Mouse (Mus musculus): ENCODE measurements around the gene Rora.
A peak's percentile ranks its signal among the peaks of the same experiment; 100 is the strongest.

Gene Rora

DNA sequence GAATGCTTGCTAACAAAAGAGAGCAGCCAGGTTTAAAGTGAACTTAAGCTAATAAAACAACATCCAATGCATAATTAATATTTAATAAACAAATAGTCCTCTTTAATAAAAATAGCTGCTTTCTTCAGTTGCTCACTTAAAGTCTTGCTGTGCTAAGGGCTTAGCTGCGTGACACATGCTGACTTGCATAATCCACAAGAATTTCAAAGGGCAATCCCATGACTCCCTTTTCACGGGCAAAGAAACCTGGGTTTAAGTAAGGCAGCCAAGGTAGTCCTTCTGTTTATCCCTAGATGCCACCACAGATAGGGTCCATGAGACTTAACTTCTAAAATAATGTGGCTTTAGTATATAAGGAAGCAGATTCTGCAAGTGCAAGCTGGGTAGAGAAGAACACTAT is 355.1 kb downstream of the Rora start:
- no peak for DNase-seq (ENCODE audit: low spot score)

DNA sequence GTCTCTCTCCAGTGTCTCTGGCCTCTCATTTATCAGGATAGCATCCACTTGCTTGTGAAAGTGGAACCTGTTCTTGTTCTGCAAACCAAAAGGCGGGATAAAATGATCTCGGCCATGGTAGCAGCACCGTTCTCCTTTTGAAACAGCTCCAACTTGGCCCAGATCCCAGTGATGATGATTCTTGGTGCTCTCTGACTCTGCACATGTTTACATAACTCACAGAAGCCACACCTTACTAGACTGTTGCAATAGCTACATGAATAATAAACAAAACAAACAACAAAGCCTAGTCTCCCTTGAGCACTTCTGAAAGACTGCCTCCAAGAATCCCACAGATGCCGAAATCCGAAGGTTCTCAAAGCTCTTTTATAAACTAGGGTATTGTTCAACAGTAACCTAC is 357.3 kb downstream of the Rora start:
- no peak for DNase-seq (ENCODE audit: low spot score)

DNA sequence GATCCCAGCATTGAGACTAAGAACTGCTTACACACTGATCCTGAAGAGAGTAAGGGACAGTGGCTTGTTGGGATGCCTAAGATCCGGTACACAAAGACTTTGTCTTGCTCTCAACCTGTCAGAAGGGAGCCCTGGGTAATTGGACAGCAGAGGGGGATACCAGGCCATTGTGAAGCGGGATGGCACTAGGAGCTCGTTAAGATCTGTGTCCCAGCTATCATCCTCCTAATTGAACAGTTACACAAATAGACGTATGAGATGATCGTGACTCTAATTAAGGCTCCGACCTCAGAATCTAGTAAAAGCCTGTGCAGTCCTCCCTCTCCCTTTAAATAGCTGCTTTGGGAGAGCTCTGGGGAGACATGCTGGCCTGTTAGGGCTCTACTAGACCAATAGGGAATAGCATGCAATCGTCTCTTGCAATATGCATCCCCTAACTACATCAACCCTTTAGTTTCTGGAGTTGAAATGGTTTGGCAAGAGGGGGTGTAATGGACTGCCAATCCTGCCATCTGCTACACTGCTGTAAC is 359.7 kb downstream of the Rora start:
- DNase-seq (ENCODE audit: low spot score), result no peak

DNA sequence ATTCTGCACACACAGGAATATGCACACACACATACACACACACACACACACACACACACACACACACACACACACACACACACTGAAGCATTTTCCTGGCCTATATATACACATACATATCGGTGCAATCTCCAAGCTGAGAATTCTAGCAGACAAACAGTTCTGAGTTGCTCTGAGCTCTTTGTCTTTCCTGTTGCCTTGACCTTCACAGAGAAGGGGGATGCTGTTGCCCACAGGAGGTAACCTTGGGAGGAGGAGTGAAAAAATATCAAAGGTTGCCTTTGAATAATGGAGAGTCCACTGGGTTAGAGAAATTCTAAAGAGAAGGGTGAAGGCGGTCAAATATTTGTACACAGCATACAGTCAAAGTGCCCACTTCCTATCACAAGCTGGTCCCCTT is 360.6 kb downstream of the Rora start:
- DNase-seq (ENCODE audit: low spot score), result no peak

DNA sequence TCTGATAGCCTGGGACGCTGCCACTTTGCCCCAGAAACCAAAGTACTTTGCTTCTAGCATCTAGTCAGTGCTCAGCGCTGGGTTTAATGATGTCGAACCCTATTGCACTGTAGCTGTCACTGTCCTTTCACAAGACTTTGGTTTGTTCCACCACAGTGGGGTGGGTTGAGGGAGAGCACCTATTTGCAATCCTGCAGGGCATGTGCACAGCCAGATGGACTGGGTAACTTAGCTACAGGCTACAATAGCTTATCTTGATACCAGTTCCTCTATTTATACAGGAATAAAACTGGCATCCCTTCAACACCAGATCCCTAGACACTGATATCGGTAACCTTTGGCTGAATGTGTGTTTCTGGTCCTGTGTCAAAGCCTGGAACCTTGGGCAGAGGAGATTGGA is 366.8 kb downstream of the Rora start:
- DNase-seq (ENCODE audit: low spot score), result no peak

DNA sequence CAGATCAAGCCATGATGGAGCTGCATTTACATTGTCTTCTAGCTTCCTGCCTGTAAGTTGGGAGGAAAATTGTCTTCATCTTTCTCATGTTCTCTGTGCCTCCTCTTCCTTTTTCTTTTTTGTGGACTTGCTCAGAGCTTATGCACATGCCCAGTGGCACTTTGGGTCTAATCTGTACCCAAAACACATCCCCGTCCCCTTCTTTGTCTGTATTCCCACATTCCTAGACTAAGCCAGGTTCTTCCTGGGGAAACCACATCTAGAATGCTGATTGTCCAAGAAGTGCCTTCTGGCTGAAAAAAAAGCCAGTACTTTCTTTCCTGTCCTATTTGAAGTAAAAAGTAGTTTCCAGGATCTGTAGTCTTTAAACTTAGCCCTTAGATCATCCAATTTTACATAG is 367.9 kb downstream of the Rora start:
- no peak for DNase-seq (ENCODE audit: low spot score)

DNA sequence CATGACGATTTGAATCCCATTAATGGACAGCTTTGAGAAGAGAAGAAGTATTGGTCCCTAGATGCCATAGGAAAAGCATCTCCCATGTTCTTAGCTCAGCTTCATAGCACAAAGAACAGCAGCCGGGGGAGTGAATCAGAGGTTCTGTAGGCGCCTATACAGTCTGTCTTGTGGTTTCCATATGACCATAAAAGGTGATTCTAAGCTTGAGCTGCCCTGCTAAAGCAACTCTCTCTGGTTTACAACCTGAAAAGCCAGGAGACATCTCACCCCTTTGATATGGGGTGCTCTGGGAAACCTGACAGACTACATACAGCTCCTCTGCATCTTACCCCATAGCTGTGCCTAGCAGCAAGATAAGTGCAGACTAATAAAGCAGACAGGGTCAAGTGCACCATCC is 369.7 kb downstream of the Rora start:
- no peak for DNase-seq (ENCODE audit: low spot score)

DNA sequence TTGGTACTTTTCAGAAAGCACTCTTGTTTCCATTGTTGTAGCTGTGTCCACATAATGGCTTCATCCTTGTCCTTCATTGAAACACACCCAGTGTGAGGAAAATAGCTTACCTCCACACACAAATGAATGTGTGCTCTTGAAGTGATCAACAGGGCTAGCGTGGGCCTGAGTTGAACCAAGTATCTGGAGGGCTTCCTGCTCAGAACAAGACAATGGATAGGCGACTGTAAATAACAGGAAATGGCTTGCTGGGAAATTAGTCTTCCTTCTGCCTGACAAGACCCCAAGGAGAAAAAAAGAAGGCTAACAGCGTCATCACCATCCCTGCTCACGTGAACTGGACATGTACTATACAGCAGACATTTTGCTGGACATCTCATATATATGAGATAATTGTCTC is 374.6 kb downstream of the Rora start:
- DNase-seq (ENCODE audit: low spot score), result no peak

DNA sequence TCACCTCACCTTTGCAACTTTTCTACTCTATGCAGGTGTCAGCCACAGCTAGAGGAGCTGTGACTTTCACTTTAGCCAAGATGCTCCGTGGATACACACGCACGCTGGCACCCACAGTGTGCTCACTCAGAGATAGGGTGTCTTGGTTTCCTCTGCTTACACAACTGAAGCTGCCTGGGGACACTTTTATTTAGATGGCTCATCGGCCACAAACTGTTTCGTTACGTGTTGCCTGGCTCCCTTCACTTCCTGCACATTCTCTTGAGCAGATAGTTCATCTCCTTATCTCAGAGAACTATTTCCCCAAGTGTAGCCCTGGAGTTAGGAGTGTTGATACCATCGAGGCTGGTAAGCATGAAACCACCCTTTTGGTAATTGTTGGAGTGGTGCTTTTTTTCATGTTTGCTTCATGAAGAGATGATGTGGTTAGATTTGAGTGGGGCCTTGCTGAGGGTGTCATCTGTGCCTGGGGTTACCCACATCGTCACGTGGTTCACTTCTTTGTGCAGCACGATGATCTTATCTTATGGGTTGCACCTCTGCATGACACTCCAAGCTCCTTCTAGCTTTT is 380.8 kb downstream of the Rora start:
- DNase-seq (ENCODE audit: low spot score), result no peak

DNA sequence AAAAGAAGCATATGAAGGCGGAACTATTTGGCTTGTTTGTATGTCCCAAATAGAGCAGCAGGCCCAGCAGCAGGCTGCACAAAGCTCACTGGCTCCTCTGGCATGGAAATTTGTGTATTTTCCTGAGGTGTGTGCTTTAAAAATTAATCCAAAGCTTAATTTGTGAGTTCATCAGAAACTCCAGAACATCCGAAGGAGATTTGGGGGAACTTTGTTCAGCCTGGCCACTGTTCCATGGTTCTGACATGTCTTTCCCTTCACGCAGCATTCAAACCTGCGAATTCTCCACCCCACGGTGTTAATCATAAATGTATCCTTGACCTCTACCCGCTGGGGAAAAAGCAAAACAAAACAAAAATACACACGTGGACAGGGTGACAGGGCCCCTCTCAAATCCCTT is 381.9 kb downstream of the Rora start:
- DNase-seq (ENCODE audit: low spot score), result no peak

DNA sequence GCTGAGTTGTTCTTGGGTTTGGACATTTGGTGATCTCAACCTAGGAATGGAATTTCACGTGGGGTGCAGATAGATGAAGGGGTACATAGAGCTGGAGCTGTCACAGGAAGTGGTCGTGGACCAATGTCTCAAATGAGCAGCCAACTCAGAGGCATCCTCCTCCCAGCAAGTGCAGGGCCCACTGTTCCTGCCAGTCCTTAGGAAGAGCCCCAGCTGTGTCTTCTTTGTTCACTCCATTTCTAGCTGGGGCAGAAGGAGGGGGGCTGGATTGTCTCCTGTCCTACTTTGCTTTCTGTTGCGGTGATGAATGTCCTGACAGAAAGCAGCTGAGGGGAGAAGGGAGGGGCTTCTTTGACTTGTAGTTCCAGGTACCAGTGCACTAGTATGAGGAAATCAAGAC is 382.7 kb downstream of the Rora start:
- DNase-seq (ENCODE audit: low spot score), result no peak

DNA sequence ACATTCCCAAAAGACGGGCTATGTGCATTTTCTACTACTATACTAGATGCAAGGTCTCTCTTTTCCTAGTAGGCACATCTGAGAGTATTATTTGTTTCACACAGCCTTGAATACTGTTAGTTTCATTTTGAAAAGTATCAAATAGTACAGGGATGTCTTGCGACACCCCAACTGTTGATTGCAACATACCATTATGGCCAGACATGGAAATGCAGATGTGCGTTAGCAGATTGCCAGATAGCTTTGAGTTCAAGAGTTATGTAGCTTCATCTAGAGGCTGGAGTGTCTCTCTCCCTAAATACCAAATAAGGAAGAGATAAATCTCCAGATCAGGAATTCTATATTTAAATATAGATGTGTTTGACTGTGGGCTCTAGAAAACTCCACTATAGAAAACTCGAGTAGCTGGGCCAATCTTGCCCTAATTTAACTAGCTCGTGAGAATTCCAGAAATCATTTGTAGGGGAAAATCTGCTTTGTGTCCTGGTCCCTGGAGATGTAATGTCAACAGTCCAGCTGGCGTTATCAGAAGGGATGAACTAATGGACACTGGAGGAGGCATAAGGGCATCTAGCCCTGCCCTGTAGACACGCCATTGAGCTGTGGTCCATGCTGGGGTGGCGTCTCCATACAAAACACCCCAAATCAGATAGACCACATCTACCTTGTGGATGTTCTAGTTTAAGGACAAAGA is 390.5 kb downstream of the Rora start:
- DNase-seq (ENCODE audit: low spot score), result no peak

DNA sequence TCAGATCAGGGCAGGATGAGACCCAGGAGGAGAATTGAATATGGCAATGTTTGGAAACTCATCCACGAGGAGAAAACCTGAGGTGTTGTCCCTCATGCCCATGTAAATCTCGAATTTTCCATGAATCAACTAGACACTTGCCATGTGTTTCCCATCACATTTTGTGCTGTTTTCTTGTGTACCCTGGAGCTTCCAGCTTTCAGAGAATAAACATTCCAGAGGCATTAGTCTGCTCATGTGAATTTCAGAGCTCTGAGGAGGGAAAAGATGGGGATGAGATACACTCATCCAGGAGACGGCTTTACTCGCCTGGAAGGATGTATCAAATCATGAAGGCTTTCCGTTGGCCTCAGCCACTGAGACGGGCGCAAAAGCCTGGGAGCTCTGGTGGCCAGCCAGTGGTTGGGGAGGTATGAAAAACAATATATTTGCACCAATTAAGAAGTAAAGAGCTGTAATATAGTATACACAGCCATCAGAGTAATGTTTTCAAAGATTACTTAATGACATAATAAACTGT is 391.1 kb downstream of the Rora start:
- no peak for DNase-seq (ENCODE audit: low spot score)

DNA sequence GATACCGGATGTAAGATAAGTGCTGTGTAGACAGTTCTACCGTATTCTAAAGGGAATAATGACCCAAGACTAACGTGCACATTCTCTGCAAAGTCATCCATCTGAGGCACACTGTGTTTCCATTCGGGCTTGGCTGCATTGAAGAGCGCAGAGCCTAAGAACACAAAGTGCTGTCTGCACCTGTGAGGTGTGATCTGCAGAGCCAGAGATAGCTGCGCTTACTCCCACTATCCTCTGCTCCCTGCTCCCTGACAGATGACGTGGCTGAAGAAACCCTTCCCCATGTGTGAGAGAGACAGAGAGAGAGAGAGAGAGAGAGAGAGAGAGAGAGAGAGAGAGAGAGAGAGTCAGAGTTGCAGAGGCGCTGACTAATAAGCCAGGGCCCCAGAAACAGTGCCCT is 392.3 kb downstream of the Rora start:
- no peak for DNase-seq (ENCODE audit: low spot score)

DNA sequence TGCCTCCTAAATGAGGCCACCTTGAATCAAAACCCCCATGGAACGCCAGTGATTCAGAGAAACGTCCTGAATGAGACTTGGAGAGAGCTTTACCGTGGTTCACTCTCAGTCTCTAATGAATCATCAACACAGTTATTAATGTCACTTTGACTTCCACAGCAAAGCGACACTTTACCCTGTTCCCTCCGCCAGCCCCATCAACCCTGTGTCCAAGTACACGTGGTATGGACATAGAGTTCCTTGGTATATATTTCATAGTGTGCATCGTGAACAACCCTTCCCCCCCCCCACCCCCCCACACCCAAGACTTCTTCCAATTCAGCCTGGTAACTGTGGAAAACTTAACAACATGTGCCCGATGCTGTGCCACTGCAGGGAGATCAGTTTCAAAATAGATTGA is 397.3 kb downstream of the Rora start:
- no peak for DNase-seq (ENCODE audit: low spot score)

DNA sequence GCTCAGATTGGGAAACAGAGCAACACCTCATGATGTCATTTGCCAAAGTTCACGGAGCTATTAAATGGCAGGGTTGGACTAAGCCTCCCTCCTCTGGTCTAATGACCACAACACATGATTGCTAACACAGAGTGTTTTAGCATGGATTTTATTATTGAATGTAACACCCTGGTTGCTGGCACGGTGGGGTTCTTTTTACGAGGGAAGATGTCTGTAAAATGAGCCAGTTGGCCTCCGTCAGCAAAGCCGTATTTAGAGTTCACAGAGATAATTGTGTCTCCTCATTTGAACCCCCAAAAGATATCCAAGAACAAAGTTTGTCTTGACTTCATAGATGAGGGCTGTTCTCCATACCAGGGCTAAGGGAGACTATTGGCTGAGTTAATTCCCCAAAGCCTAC is 398.3 kb downstream of the Rora start:
- DNase-seq (ENCODE audit: low spot score), result no peak

DNA sequence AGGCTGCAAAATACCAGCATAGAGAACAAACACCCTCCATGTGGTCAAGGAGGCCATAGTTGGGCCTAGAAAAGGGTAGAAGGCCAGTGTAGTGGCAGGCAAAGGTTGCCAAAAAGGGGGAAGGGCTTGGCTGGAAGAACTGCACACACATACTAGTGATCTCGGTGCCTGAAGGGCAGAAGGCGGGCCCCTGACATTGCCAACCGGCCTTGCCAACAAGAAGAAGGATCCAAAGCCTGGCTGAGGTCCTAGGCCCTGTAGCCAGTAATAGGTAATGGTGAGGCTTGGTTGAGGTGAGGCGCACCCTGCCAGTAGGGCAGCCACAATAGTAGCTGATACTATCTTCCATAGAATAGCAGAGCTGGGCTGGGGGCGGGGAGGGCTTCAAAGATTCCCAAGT is 401.7 kb downstream of the Rora start:
- DNase-seq (ENCODE audit: low spot score), result no peak

DNA sequence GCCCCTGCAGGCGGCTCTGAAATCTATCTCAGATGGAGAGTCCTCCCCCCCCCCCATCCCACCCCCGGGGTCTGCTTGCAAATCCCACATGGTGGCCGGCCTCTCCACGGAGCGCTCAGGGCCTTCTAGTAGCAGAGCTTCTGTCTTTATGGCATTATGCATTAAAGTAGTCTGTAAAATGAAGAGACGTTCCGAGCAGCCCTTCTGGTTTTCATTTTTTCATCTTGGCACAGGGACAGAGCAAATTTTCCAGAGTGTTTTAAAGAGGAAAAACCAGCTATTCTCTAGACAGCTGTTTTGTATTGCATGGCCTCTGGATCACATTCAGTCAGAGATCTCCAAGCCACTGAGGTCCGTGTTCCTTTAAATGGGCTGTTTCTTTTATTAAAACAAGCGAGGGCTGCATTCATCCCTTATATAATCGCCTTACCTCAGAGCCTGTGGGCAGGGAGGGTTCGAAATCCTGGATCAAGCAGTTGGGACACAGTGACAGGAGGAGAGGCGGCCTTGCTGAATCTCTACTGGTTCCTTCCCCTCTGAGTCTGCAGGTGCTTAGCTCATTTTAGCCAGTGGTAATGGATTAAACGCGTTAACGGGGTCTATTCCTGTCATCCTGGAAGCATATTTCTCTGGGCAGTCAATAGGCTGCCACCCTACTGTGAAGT is 417.7 kb downstream of the Rora start:
- DNase-seq (ENCODE audit: low spot score), result no peak

DNA sequence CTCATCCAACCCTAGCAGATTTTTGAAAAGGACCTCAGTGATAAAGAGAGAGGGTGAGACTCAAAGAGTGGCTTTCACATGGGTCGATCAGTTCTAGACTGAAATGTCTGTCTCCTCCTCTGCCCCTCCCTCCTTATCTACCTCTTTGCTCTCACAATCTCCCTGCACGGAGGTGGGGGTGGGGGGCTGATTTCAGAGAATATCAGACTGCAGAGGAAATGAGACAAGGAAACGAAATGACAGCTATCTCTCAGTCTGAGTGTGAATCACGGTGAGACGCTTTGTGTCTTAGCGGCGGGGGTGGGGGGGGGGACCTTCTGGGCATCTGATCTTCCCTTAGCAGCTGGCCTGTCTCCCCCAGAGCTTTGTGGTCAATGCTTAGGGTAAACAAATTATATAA is 419.7 kb downstream of the Rora start:
- no peak for DNase-seq (ENCODE audit: low spot score)

DNA sequence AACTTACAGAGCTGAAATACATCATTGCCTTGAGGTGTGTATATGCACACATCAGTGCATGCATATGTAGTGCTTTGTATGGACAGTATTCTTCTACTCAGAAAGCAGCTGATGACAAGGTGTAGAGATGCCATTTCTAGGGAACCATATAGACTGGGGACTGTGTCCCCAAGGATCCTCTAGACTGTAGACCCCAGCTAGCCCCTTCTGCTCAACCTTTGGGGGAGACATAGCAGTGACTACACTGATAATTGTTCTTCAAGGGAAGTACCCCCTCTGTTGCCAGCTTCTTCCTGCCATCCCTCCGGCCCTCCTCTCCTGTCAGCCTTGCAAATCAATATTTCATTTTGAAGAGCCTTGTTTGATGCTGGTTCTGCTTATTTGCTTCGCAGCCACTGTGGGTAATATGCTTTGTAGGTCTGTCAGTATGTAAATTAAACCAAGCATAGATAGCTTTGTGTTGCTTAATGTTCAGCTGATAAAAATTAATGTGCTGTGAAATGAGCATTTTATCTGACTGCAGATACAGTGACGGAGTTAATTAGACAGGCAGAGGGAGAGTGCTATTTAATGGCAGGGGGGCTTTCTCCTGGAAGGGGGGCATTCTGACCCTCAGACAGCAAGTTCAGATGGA is 430.6 kb downstream of the Rora start:
- DNase-seq (ENCODE audit: low spot score), result no peak

DNA sequence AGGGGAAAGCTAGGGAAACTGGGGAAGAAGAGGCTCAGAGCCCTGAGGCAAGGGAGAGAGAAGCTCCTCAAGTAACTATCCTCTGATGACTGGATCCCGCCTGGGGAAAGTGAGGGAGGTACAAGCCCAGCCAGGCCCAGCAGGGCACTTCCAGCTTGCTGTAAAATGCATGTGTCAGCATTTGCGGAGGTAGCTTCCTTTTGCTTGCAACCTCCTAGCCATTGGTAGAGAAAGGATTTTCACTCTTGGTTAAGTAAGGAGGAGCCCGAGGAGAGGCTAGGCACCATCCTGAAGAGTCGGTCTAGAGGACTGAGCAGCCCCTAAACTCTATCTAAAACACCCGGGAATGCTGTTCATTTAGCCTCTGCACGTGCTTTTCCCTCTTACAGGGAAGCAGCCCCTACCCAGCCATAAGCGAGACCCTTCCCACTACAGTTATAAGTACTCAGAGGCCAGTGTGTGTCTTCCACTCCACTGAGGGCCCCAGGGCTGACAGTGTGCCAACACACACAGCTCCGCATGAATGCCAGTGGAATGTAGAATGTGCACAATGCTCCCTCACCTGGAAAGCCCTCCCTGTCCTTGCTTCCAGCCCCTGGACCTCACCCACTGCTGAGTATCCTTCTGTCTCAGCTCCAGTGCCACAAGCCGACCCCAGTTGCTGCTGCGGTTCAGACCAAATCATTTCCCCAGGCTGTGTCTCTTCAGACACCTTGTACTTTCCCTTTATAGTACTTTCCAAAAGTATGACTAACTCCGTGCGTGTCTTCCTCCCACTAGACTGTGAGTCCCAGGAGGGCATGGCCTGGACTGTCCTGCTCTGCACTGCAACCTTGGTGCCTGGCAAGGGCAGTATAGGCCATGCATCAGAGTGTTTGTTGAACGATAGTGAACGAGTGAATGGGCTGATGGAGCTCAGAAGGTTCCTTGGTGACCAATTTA is 431.4 kb downstream of the Rora start:
- DNase-seq (ENCODE audit: low spot score), result peak; percentile 28

DNA sequence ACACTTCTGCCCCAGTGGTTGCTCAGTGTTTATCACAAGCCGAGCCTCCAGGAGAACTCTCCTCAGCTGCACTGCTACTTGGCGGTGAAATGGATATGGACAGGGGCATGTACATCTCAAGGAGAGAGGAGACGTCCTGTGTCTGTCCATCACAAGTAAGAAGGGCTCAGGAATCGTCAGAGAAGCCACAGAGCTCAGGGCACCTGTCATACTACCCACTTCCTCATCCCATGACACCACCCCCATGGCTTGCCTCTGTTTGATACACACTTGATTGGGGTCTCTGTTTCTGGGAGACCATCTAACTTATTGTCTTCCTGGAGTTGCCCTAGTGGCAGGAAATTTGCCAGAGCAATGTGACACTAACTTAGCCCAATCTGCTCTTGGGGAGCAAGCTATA is 433.3 kb downstream of the Rora start:
- DNase-seq (ENCODE audit: low spot score), result no peak

Measured in embryo, embryonic 10.5 days (tissue).